Mouse (Mus musculus) spleen, postnatal 0 days (tissue): ENCODE data around the gene Vmn1r191. TPM values are rescaled to one million over a fixed set of nuclear protein-coding genes. Genes with fewer than 3 reads are reported as not detected.

Source experiments
- polyA plus RNA-seq: library from polyadenylated mRNA; unstranded; fragments of >200 nt; fragmentation: Nextera tagmentation; extraction: Ambion mirVana; gene quantifications from 2 replicates; pipeline ENCODE4 v1.2.1, GENCODE M21; 2015

Vmn1r191 gene
- polyA plus RNA-seq, result not detected in 2 replicates

DNA sequence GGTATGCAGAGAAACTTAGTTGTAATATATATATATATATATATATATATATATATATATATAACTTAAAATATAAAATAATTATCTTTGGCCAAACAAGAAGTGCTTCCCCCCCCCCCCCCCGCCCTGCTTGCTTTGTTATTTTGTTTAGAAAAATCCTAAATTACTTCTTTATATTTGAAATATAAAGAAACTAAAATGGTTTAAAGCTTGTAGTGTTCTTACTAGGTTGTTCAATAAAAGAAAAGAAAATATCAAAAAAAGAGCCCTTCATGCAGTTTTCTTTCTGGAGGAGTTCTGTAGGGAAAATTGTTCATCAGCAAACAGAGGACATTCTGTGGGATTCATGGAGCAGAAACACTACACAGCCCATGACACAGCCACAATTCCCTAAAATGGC lies at the start of gene Vmn1r191:
Vmn1r191 (minus strand) TSS at position 101 of the 400 bp plus-strand sequence.

DNA sequence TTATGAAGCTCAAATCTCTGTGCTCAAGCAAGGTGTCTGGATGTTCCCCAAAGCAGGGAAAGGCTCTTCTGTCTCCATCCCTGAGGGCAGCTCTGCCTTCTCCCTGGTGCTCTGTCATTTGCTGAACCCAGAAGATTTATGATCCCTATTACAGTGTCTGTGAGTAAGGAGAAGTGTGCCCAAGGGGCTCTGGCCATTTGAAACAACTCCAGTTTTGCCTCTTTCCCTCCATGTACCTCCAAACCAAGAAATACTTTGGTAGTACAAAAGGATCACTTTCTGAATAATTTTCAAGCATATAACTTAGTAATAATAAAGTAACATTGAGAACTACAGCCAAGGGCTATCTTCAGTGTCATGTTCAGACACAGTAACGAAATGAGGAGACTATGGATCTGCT lies 39.3 kb upstream of the Vmn1r191 start, which contains the start of gene Vmn1r193:
Vmn1r193 (minus strand) TSS at position 101 of the 400 bp plus-strand sequence.

DNA sequence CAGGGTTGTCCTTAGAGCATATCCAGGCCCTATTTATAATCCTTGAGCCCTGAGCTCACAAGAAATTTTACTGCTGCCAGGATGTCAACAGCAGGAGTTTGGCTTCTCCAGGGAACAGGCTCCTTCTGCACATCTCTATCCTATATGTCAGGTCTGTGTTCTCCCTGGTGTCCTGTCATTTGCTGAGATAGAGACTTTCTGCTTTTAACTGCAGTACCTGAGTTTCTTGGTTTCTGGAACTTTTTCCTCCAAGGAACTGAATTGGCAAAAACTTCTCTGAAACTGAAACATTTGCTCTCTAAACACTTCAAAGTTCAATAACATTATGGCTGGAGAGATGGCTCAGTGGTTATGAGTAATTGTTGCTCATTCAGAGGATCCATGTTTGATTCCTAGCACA lies 7.3 kb upstream of the Vmn1r191 start, which contains the start of gene Vmn1r192:
Vmn1r192 (minus strand) TSS at position 101 of the 400 bp plus-strand sequence.

Other genes starting within 250 kb of the Vmn1r191 start
- 1.5 and 1.9 TPM in 2 replicates for gene Zfp184, start 238.9 kb downstream of the Vmn1r191 start, polyA plus RNA-seq
- not detected in 2 replicates for gene Pom121l2, start 202.8 kb downstream of the Vmn1r191 start, polyA plus RNA-seq
- gene Prss16, start 174.2 kb downstream of the Vmn1r191 start, polyA plus RNA-seq, result 1.4 and 2.5 TPM in 2 replicates
- 25.1 and 47.6 TPM in 2 replicates for gene Hist1h2ah, start 148.4 kb downstream of the Vmn1r191 start, polyA plus RNA-seq
- gene Hist1h2bk, start 148.1 kb downstream of the Vmn1r191 start, polyA plus RNA-seq, result 3.8 and 5.7 TPM in 2 replicates
- 37.1 and 47.6 TPM in 2 replicates for gene Hist1h4i, start 142.6 kb downstream of the Vmn1r191 start, polyA plus RNA-seq
- gene Hist1h2ag, start 141.0 kb downstream of the Vmn1r191 start, polyA plus RNA-seq, result 28.2 and 38.3 TPM in 2 replicates
- 13.1 and 14.6 TPM in 2 replicates for gene Hist1h2bj, start 140.8 kb downstream of the Vmn1r191 start, polyA plus RNA-seq
- gene Vmn1r188, start 99.5 kb downstream of the Vmn1r191 start, polyA plus RNA-seq, result not detected in 2 replicates
- gene Vmn1r189, start 78.1 kb downstream of the Vmn1r191 start, polyA plus RNA-seq, result not detected in 2 replicates
- not detected in 2 replicates for gene Vmn1r192, start 7.2 kb upstream of the Vmn1r191 start, polyA plus RNA-seq
- gene Vmn1r193, start 39.2 kb upstream of the Vmn1r191 start, polyA plus RNA-seq, result not detected in 2 replicates
- not detected in 2 replicates for gene Vmn1r194, start 60.2 kb upstream of the Vmn1r191 start, polyA plus RNA-seq
- not detected in 2 replicates for gene Vmn1r195, start 86.6 kb upstream of the Vmn1r191 start, polyA plus RNA-seq
- not detected in 2 replicates for gene Vmn1r196, start 106.0 kb upstream of the Vmn1r191 start, polyA plus RNA-seq
- not detected in 2 replicates for gene Vmn1r197, start 140.6 kb upstream of the Vmn1r191 start, polyA plus RNA-seq
- gene Vmn1r198, start 166.4 kb upstream of the Vmn1r191 start, polyA plus RNA-seq, result not detected in 2 replicates
- gene Vmn1r199, start 195.8 kb upstream of the Vmn1r191 start, polyA plus RNA-seq, result not detected in 2 replicates
- gene Vmn1r200, start 206.4 kb upstream of the Vmn1r191 start, polyA plus RNA-seq, result not detected in 2 replicates